Mouse (Mus musculus) c-Kit-positive CD71-negative TER-119-negative erythroid progenitor cells, embryonic 14.5 days (primary cell): ENCODE data around the gene Ctnnd2.

ENCODE experiments used
- DNase-seq: peaks from one replicate; pipeline ENCODE4 v3.0.0-alpha.2; 2013; ENCODE audit warnings: low read depth

Gene Ctnnd2

GRCm38 (mm10) chr15:30875523-30875922 is 703.1 kb downstream of the Ctnnd2 start:
- DNase-seq, result no peak

- no peak for DNase-seq
Measured at GRCm38 (mm10) chr15:30884692-30885334, 712.4 kb downstream of the Ctnnd2 start.

DNA sequence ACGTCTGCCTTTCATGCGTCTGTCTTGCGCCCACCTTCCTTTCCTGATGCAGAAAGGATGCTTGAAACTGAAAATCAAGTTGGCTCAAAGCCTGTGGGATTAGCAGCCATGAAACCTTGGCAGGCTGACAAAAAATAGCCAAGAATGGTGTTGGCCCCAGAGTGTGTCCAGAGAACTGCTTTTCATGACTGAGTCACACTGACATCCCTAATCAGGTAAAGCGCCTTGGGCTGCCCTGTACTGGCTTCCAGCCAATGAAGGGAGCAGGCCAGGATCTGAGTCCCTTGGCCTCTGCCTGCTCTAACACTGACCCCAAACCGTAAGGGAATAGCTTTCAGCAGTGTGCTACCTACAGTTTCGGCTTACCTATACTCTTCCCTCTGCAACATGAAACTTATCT is 713.0 kb downstream of the Ctnnd2 start:
- DNase-seq, result no peak

DNA sequence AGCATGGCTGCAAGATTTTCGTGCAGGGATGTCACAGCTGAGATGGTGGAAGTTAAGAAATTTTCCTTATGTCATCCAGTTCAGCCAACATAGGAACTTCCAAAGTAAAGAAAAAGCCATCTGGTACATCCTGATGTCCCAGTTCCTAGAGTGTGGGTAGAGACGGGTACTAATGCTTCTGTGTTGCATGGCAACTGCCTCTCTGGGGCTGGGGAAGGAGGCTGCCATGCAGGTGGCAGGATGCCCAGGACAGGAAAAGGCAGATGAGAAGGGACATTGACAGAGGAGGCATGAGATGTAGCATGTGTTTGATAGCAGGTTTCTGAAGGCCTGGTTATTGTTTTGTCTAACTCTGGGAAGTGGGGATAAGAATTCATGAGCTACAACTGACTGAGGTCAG is 715.2 kb downstream of the Ctnnd2 start:
- no peak for DNase-seq

- no peak for DNase-seq
Measured at GRCm38 (mm10) chr15:30891986-30892385, 719.6 kb downstream of the Ctnnd2 start.

GRCm38 (mm10) chr15:30895063-30895462 is 722.7 kb downstream of the Ctnnd2 start:
- no peak for DNase-seq

DNA sequence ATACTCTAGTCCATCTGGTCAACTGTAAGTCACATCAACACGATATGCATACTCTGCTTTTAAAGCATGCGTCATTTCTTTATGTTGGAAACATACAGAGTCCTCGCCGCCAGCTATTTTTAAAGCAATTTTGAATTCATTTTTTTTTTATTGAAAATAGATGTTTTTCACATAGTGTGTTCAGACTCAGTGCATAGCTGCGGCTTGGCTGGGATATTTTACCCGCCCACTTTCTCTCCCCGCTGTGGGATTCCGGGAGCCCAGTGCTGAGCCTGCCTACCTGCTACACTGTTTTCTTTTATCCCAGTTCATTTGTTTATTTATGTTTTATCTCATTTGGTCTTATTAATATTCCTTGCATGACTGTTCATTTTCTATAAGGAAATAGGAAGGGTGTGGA is 724.9 kb downstream of the Ctnnd2 start:
- DNase-seq, result no peak

DNA sequence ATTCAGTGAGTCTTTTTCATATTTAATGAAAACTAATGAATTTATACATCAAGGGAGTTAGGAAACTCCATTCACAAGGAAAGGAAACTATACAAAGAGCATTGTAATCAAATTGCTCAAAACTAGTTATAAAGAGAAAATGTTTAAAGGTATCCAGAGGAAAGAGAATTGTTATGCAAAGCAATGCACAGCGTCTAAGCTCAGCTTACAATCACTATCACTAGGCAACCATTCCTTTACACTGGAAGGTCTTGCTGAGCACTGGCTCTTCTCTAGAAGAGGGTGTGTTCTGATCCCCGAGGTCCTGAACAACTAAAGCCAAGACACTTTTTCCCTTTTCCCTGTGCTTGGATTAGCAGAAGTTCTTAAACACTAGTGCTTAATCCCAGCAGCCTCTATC is 735.6 kb downstream of the Ctnnd2 start:
- DNase-seq, result no peak

- no peak for DNase-seq
Measured at GRCm38 (mm10) chr15:30913360-30913759, 741.0 kb downstream of the Ctnnd2 start.

DNA sequence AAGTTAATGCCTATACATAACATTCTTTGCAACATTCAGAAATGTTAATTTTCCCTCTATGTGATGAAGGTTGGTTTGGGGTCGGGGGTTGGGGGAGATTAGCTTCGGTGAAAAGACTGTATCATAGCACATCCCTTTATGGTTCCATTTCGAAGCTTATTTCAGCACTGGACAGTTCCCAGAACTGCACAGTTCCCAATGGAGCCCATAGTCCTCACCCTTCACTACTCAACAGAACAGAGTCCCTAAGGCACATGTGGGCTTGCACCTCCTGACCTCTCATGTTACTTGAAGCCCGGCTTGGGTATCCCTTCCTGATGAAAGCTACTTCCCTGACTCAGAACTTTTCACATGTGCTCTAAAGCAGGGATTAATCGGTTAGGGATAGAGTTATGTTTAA is 753.4 kb downstream of the Ctnnd2 start:
- no peak for DNase-seq

- no peak for DNase-seq
Measured at GRCm38 (mm10) chr15:30927632-30928031, 755.2 kb downstream of the Ctnnd2 start.

- no peak for DNase-seq
Measured at GRCm38 (mm10) chr15:30931906-30932305, 759.5 kb downstream of the Ctnnd2 start.

DNA sequence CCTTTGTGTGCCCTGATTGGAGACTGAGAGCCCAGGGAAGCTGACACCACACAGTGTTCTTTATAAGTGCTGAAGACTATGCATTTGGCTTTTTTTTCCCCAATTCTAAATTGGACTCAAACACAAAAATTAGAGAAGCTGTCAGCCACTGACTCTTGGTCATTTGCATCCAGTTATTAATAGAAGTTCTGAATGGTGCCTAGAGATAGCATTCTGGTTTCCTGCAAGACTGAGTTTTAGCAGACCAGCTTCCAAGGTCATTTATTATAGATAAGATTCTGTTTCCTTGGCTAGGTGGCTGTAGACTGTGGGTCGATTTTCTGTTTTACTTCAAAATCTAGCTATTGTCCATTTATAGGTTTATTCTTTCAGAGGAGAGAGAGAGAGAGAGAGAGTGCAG is 773.5 kb downstream of the Ctnnd2 start:
- no peak for DNase-seq

DNA sequence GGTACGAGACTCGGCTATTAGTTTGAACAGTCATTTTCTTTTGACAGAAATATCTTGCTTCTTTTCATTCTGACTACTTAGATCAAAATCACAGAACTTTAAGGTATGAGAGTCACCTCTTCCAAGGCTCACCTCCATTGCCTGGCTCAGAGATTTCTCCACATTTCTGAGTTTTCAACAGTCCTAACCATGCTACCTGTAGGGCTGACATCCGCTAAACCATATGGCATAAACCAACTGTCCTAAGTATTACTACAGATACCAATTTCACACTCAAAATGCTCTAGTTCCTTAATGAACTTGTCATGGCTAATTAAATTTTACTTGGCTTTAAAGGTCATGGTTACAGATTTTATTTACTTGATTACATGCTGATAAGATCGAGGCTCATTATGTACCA is 786.1 kb downstream of the Ctnnd2 start:
- no peak for DNase-seq

DNA sequence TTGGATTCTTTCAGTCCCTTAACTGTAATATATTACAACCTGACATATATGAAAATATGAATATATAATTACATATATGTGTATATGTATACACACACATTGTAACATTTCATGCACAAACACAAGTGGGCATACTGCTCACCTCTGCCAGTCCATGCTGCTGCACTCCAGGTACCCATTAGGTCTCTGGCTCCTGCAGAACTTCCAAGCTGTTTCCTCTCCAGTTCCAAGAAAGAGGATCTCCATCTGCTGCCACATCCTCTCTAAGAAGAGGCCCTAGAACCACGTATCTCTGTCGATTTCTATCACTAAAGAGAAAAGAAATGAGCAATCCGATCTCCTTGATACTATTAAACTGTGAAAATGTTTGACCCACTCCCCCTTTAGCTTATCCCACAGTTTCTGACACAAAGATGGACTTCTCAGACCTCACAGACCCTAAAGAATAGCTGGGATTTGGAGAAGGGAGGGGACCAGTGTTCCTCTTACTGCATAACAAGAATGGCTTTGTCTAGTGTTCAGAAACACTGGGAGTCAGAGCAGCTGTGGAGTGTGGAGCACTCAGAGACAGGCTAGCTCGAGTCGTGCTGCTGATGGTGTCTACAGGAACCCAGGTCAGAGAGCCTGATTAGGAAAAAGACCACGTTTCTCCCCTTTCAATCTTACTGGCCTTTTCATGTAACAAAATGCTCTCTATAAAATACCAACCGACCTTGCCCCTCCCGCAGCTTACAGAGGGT is 790.2 kb downstream of the Ctnnd2 start:
- no peak for DNase-seq

DNA sequence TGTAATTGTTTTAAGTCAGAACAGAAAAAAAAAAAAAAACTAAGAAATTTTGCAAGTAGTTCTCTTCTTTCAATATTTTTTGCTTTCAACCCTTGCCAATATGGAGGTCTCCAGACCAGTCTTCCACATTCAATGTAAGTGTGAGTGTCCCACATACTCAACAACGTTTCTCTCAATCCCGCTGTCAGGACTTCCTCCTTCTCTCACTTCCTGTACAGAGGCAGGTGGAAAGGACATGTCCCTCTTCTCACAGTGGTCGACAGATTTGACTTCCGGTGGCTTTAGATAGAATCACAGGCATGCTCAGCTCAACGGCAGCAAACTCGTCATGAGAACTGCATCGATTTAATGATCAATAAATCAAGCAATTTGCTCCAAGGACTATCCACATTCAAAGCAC is 791.7 kb downstream of the Ctnnd2 start:
- DNase-seq, result no peak

GRCm38 (mm10) chr15:30964865-30965679 is 792.7 kb downstream of the Ctnnd2 start:
- no peak for DNase-seq

DNA sequence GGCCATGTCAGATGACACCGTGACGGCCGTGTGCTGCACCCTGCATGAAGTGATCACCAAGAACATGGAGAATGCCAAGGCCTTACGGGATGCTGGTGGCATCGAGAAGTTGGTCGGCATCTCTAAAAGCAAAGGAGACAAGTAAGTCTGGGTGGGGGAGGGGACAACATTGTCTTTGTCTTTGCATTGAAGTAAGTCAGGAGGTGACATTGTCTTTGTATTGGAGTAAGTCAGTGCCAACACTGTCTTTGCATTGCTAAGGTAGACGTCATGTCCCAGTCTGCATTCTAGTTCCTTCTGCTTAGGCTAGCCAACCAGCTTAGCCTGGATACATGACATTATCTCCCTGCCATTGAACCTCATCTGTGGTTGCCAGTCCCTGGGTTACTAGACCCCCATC is 794.4 kb downstream of the Ctnnd2 start:
- DNase-seq, result no peak

DNA sequence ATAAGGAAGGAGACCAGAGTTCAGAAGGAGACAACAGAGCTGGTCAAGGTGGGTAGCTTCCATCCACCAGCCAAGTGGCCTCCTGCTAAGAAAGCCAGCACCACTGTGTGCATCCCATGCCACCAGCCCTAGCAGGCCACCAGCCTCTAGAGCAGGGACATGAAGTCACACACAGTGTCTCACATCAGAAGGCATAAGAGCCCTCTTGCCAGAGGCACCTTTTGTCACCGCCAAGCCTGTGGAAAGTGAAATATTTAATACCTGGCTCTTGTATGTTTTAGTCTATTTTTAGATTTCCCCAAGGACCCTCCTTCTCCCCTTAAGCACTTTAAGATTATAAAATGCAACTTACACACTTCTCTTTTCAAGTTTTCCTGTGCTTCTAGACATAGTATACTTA is 802.0 kb downstream of the Ctnnd2 start:
- no peak for DNase-seq

GRCm38 (mm10) chr15:30974991-30975775 is 802.8 kb downstream of the Ctnnd2 start:
- DNase-seq, result no peak

GRCm38 (mm10) chr15:30977166-30977740 is 804.9 kb downstream of the Ctnnd2 start:
- DNase-seq, result no peak

DNA sequence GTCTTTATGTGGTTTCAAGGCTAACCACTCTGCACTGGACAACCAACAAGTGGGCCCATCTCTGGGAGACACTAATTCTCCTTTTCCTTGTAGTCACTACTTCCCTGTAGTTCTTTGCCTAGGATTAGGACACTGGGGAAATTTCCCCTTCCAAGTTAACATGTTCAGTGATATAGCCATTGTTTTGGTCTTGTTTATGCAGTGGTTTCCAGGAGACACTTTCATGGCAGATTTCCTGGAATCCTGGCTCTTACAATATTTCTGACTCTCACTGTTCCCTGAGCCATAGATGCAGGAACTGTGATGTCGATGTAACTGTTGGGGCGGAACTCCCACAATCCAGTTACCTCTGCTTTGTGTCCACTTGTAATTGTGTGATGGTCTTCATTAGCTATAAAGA is 814.5 kb downstream of the Ctnnd2 start:
- no peak for DNase-seq
